Mouse (Mus musculus) myocyte (in vitro differentiated cells): ENCODE measurements around the gene Aif1. TPM values are rescaled to one million over a fixed set of nuclear protein-coding genes. Genes with fewer than 3 reads are reported as not detected.

Source experiments
- H3K27me3 ChIP-seq: one replicate; pipeline ENCODE4 v1.6.1; 2011; ENCODE audit not compliant: control insufficient read depth, insufficient read depth, insufficient read length
- H3K36me3 ChIP-seq: one replicate; pipeline ENCODE4 v1.6.1; 2011; ENCODE audit not compliant: control insufficient read depth, insufficient read depth
- H3K4me2 ChIP-seq: one replicate; pipeline ENCODE4 v1.6.1; 2011; ENCODE audit warnings: low read depth, control low read depth
- H3K4me3 ChIP-seq: one replicate; pipeline ENCODE4 v1.5.1; 2011; ENCODE audit warnings: mild to moderate bottlenecking, control low read depth, moderate library complexity
- H3K79me2 ChIP-seq: one replicate; pipeline ENCODE4 v1.6.1; 2011; ENCODE audit not compliant: control insufficient read depth, insufficient read depth
- H3ac ChIP-seq: one replicate; pipeline ENCODE4 v1.6.1; 2011; ENCODE audit not compliant: control insufficient read depth, insufficient read length
- CEBPB ChIP-seq: IDR thresholded peaks from 2 replicates; pipeline ENCODE4 v1.6.1; 2011; ENCODE audit warnings: mild to moderate bottlenecking, moderate library complexity; ENCODE audit not compliant: poor library complexity, insufficient read depth, severe bottlenecking
- E2F4 ChIP-seq: IDR thresholded peaks from one replicate; pipeline ENCODE4 v1.6.1; 2011; ENCODE audit warnings: mild to moderate bottlenecking, control low read depth, moderate library complexity; ENCODE audit not compliant: insufficient read depth
- MAX ChIP-seq: IDR thresholded peaks from one replicate; pipeline ENCODE4 v1.6.1; 2011; ENCODE audit warnings: low read depth, mild to moderate bottlenecking, control low read depth
- MYOD1 ChIP-seq, 3 experiments: IDR thresholded peaks; one replicate each; pipeline ENCODE4 v1.6.1; 2011; ENCODE audit warnings: control low read depth in 2 of 3, low read depth in 2 of 3, mild to moderate bottlenecking in 2 of 3, moderate library complexity in 1 of 3; ENCODE audit not compliant: insufficient read length in 2 of 3, control insufficient read depth in 1 of 3
- MYOG ChIP-seq, 3 experiments: IDR thresholded peaks; one replicate each; pipeline ENCODE4 v1.6.1; 2011; ENCODE audit warnings: control low read depth in 2 of 3, low read depth in 2 of 3, mild to moderate bottlenecking in 2 of 3; ENCODE audit not compliant: insufficient read length in 2 of 3, control insufficient read depth in 1 of 3, insufficient read depth in 1 of 3
- POLR2A ChIP-seq: IDR thresholded peaks from one replicate; pipeline ENCODE4 v1.6.1; 2011; ENCODE audit warnings: low read depth, mild to moderate bottlenecking, control low read depth, moderate library complexity; ENCODE audit not compliant: insufficient read length
- POLR2AphosphoS2 ChIP-seq: IDR thresholded peaks from one replicate; pipeline ENCODE4 v1.6.1; 2011; ENCODE audit warnings: low read depth, control low read depth; ENCODE audit not compliant: insufficient read length
- REST ChIP-seq: IDR thresholded peaks from one replicate; pipeline ENCODE4 v1.6.1; 2011; ENCODE audit warnings: mild to moderate bottlenecking, control low read depth, moderate library complexity; ENCODE audit not compliant: insufficient read depth, insufficient read length
- SRF ChIP-seq: IDR thresholded peaks from one replicate; pipeline ENCODE4 v1.6.1; 2011; ENCODE audit warnings: low read depth; ENCODE audit not compliant: control insufficient read depth, insufficient read length
- TCF12 ChIP-seq: IDR thresholded peaks from one replicate; pipeline ENCODE4 v1.6.1; 2011; ENCODE audit warnings: mild to moderate bottlenecking, control low read depth; ENCODE audit not compliant: poor library complexity, insufficient read depth, severe bottlenecking
- TCF3 ChIP-seq: IDR thresholded peaks from one replicate; pipeline ENCODE4 v1.6.1; 2011; ENCODE audit warnings: low read depth, control low read depth; ENCODE audit not compliant: insufficient read length
- USF1 ChIP-seq: IDR thresholded peaks from one replicate; pipeline ENCODE4 v1.6.1; 2011; ENCODE audit warnings: low read depth, mild to moderate bottlenecking, control low read depth, moderate library complexity
- polyA plus RNA-seq: library from polyadenylated mRNA; unstranded; fragments of >200 nt; fragmentation: generic; extraction: Trizol; gene quantifications from one replicate; pipeline ENCODE4 v1.2.1, GENCODE M21; 2012; ENCODE audit warnings: missing spikeins

Aif1 gene
- polyA plus RNA-seq, 1 experiment, result not detected

- no peak overlapping the region for H3K4me3 ChIP-seq
- no peak overlapping the region for H3ac ChIP-seq
- TF ChIP-seq MYOG (IDR thresholded peaks at IDR 0.05; ENCODE audit: control insufficient read depth in 1 of 3, insufficient read depth in 1 of 3, insufficient read length in 2 of 3, low read depth in 2 of 3) (no peak), SRF (no peak), MYOD1 (IDR thresholded peaks at IDR 0.05; ENCODE audit: control insufficient read depth in 1 of 3, insufficient read length in 2 of 3, low read depth in 2 of 3) (no peak), MAX (no peak), E2F4 (no peak), CEBPB (no peak), USF1 (no peak), REST (no peak), TCF3 (no peak), POLR2AphosphoS2 (no peak)
- H3K4me2 ChIP-seq, result no peak overlapping the region
- no peaks in the 10 kb centered on the region for H3K36me3 ChIP-seq
- H3K79me2 ChIP-seq, result no peaks in the 10 kb centered on the region
- no peaks in the 10 kb centered on the region for H3K27me3 ChIP-seq
Measured at GRCm38 (mm10) chr17:35191723-35192122, 15.9 kb upstream of the Aif1 start.

GRCm38 (mm10) chr17:35190096-35190495, 14.2 kb upstream of the Aif1 start:
- H3K4me3 ChIP-seq, result no peak overlapping the region
- H3ac ChIP-seq, result no peak overlapping the region
- H3K4me2 ChIP-seq, result no peak overlapping the region
- no peaks in the 10 kb centered on the region for H3K27me3 ChIP-seq
- H3K36me3 ChIP-seq, result no peaks in the 10 kb centered on the region
- no peaks in the 10 kb centered on the region for H3K79me2 ChIP-seq
- no peak for TF ChIP-seq MAX
- TF ChIP-seq USF1, result no peak
- no peak for TF ChIP-seq POLR2A

- no peak overlapping the region for H3ac ChIP-seq
- TF ChIP-seq MYOD1 (IDR thresholded peaks at IDR 0.05; ENCODE audit: control insufficient read depth in 1 of 3, insufficient read length in 2 of 3, low read depth in 2 of 3) (no peak), REST (no peak), TCF3 (no peak), POLR2AphosphoS2 (no peak), USF1 (no peak), TCF12 (no peak), POLR2A (no peak), E2F4 (no peak), MAX (no peak), MYOG (IDR thresholded peaks at IDR 0.05; ENCODE audit: control insufficient read depth in 1 of 3, insufficient read depth in 1 of 3, insufficient read length in 2 of 3, low read depth in 2 of 3) (no peak), CEBPB (no peak), SRF (no peak)
- H3K27me3 ChIP-seq, result no peaks in the 10 kb centered on the region
- no peak overlapping the region for H3K4me2 ChIP-seq
- H3K79me2 ChIP-seq, result no peaks in the 10 kb centered on the region
- H3K4me3 ChIP-seq, result no peak overlapping the region
- no peaks in the 10 kb centered on the region for H3K36me3 ChIP-seq
Measured at GRCm38 (mm10) chr17:35189186-35189585, 13.3 kb upstream of the Aif1 start.

GRCm38 (mm10) chr17:35187959-35188610, 12.2 kb upstream of the Aif1 start, which contains the start of gene Lst1:
Lst1 (minus strand) TSS chr17:35188439.
- Histone ChIP-seq H3K4me2 (no peak within 1 kb of the TSS), H3K27me3 (no peaks in the 10 kb centered on the region), H3K4me3 (no peak within 1 kb of the TSS), H3ac (no peak within 1 kb of the TSS), H3K36me3 (no peaks in the 10 kb centered on the region), H3K79me2 (no peaks in the 10 kb centered on the region)
- TF ChIP-seq SRF, result no peak
- TF ChIP-seq MYOD1 (IDR thresholded peaks at IDR 0.05; ENCODE audit: control insufficient read depth in 1 of 3, insufficient read length in 2 of 3, low read depth in 2 of 3), result no peak
- no peak for TF ChIP-seq E2F4
- no peak for TF ChIP-seq TCF3
- TF ChIP-seq POLR2AphosphoS2, result no peak
- TF ChIP-seq MYOG (IDR thresholded peaks at IDR 0.05; ENCODE audit: control insufficient read depth in 1 of 3, insufficient read depth in 1 of 3, insufficient read length in 2 of 3, low read depth in 2 of 3), result no peak

GRCm38 (mm10) chr17:35187345-35187744, 11.5 kb upstream of the Aif1 start:
- Histone ChIP-seq H3K36me3 (no peaks in the 10 kb centered on the region), H3K4me3 (no peak overlapping the region), H3K27me3 (no peaks in the 10 kb centered on the region), H3K79me2 (no peaks in the 10 kb centered on the region), H3K4me2 (no peak overlapping the region), H3ac (no peak overlapping the region)
- TF ChIP-seq MYOG (IDR thresholded peaks at IDR 0.05; ENCODE audit: control insufficient read depth in 1 of 3, insufficient read depth in 1 of 3, insufficient read length in 2 of 3, low read depth in 2 of 3), result no peak
- no peak for TF ChIP-seq TCF12
- TF ChIP-seq USF1, result no peak
- no peak for TF ChIP-seq TCF3
- no peak for TF ChIP-seq MAX
- no peak for TF ChIP-seq POLR2A
- TF ChIP-seq REST, result no peak
- no peak for TF ChIP-seq CEBPB
- TF ChIP-seq POLR2AphosphoS2, result no peak
- no peak for TF ChIP-seq E2F4
- no peak for TF ChIP-seq SRF
- no peak for TF ChIP-seq MYOD1 (IDR thresholded peaks at IDR 0.05; ENCODE audit: control insufficient read depth in 1 of 3, insufficient read length in 2 of 3, low read depth in 2 of 3)
